12 mouse cellular contexts compared by ENCODE assay signal in genomic region chr10:71028996-71029395, GRCm38 (mm10).
DNase-seq lines count a peak whose midpoint lies in the region; ATAC-seq and TF ChIP-seq lines count a peak whose summit lies in the region.
"Had no signal": no experiment of that assay in that cellular context is flagged by ENCODE, and none has a peak within 500 bp of the region (broad histone marks: within the 10 kb centered on the region; RNA-seq: fewer than 3 reads in every experiment).

No protein-coding gene starts in this region.

- ATAC-seq in intestine, embryonic 16.5 days, result no peak
- ATAC-seq in intestine, embryonic 15.5 days, result no peak
- ATAC-seq: activated CD4-positive, CD25-positive, alpha-beta regulatory T cell, adult 4 months had no signal

- H3K9me3 ChIP-seq in intestine, embryonic 16.5 days (ENCODE audit: control insufficient read depth, low read length), result no peaks in the 10 kb centered on the region
- no peaks in the 10 kb centered on the region for H3K9me3 ChIP-seq in intestine, embryonic 15.5 days
- H3K9me3 ChIP-seq: hindbrain, embryonic 13.5 days; liver, embryonic 13.5 days had no signal

- H3K36me3 ChIP-seq in intestine, embryonic 16.5 days (ENCODE audit: control insufficient read depth, insufficient read depth, low read length), result no peaks in the 10 kb centered on the region
- H3K36me3 ChIP-seq in intestine, embryonic 15.5 days, result no peaks in the 10 kb centered on the region
- H3K36me3 ChIP-seq: hindbrain, embryonic 13.5 days; liver, embryonic 13.5 days had no signal

- H3K4me2 ChIP-seq in intestine, embryonic 16.5 days (ENCODE audit: low read depth, low read length), result no peak overlapping the region
- no peak overlapping the region for H3K4me2 ChIP-seq in intestine, embryonic 15.5 days (replicated peaks)
- H3K4me2 ChIP-seq: hindbrain, embryonic 13.5 days; liver, embryonic 13.5 days had no signal

- H3K27ac ChIP-seq in intestine, embryonic 16.5 days (ENCODE audit: low read length), result 0 out of 2 replicates have a peak overlapping the region, but pooled peaks have one; percentile 42
- no peak overlapping the region for H3K27ac ChIP-seq in intestine, embryonic 15.5 days
- no peak overlapping the region for H3K27ac ChIP-seq in cerebellum, adult 2 months (ENCODE audit: insufficient read depth, low read length)
- H3K27ac ChIP-seq: hindbrain, embryonic 13.5 days; liver, embryonic 13.5 days had no signal

- no peak for TF ChIP-seq POLR2A in cerebellum, adult 2 months (IDR thresholded peaks at IDR 0.05; ENCODE audit: borderline replicate concordance, insufficient read depth, low read length)

- no peak for TF ChIP-seq CTCF in cerebellum, adult 2 months (IDR thresholded peaks at IDR 0.05; ENCODE audit: borderline replicate concordance, insufficient read depth, low read depth, low read length)

- H3K4me3 ChIP-seq in intestine, embryonic 16.5 days (ENCODE audit: low read length), result no peak overlapping the region
- no peak overlapping the region for H3K4me3 ChIP-seq in intestine, embryonic 15.5 days (replicated peaks)
- no peak overlapping the region for H3K4me3 ChIP-seq in cerebellum, adult 2 months (replicated peaks; ENCODE audit: insufficient read depth, low read depth, low read length)
- H3K4me3 ChIP-seq: hindbrain, embryonic 13.5 days; liver, embryonic 13.5 days had no signal

- H3K27me3 ChIP-seq in intestine, embryonic 16.5 days (replicated peaks; ENCODE audit: control insufficient read depth, insufficient read depth, low read length), result no peaks in the 10 kb centered on the region
- no peaks in the 10 kb centered on the region for H3K27me3 ChIP-seq in intestine, embryonic 15.5 days (replicated peaks)
- H3K27me3 ChIP-seq in cerebellum, adult 2 months (ENCODE audit: control insufficient read depth, insufficient read depth, low read length), result no peaks in the 10 kb centered on the region
- H3K27me3 ChIP-seq: hindbrain, embryonic 13.5 days; liver, embryonic 13.5 days had no signal

- no peak overlapping the region for H3K9ac ChIP-seq in intestine, embryonic 16.5 days (ENCODE audit: low read depth, low read length)
- no peak overlapping the region for H3K9ac ChIP-seq in intestine, embryonic 15.5 days
- H3K9ac ChIP-seq: hindbrain, embryonic 13.5 days; liver, embryonic 13.5 days had no signal

- peaks cover 3% of the 10 kb centered on the region; the same call in 1 of the 2 replicates for H3K4me1 ChIP-seq in intestine, embryonic 16.5 days (ENCODE audit: control insufficient read depth, insufficient read depth, low read length)
- 0 out of 2 replicates have a peak, but pooled peaks cover 3% of the 10 kb centered on the region for H3K4me1 ChIP-seq in intestine, embryonic 15.5 days (replicated peaks)
- H3K4me1 ChIP-seq in cerebellum, adult 2 months (ENCODE audit: control insufficient read depth, insufficient read depth, low read length), result no peaks in the 10 kb centered on the region
- H3K4me1 ChIP-seq: hindbrain, embryonic 13.5 days; liver, embryonic 13.5 days had no signal

- peak; percentile 15 to 31 for DNase-seq in cerebellum, adult 2 months
- DNase-seq in cerebellum, postnatal 25 days, result peak; percentile 36 to 39
- DNase-seq in lung, postnatal 10 days, result peak; percentile 42
- no peak for DNase-seq in c-Kit-positive CD71-positive TER-119-positive erythroid progenitor cells, embryonic 14.5 days (ENCODE audit: low spot score)
- DNase-seq in B cell, adult 2 months, result no peak
- DNase-seq in embryo, embryonic 9.5 days (ENCODE audit: extremely low spot score), result no peak
- DNase-seq: liver, embryonic 13.5 days; midbrain, embryonic 14.5 days had no signal

- WGBS in intestine, embryonic 16.5 days, result 72% methylated on average over 4 of the region's 4 CpGs
- WGBS in intestine, embryonic 15.5 days, result 73% methylated on average over 4 of the region's 4 CpGs
- WGBS in cerebellum, adult 2 months, result 8% methylated on average over 4 of the region's 4 CpGs

Comparison
In these comparisons a context has a peak if more than half of its experiments do, and no peak if none do; other contexts are left out.
1. DNase-seq: peak in cerebellum, adult 2 months (2 of 2), cerebellum, postnatal 25 days (2 of 2) and lung, postnatal 10 days (single experiment); none in c-Kit-positive CD71-positive TER-119-positive erythroid progenitor cells, embryonic 14.5 days (single experiment), B cell, adult 2 months (0 of 2) and embryo, embryonic 9.5 days (single experiment).